Mouse (Mus musculus) Muller cell, postnatal 12 days (primary cell): ENCODE measurements around the gene Zcchc14.
A peak's percentile ranks its signal among the peaks of the same experiment; 100 is the strongest.
"Not testable (repeated sequence)": the region's sequence is repeated elsewhere in the genome, so short reads cannot be mapped to it uniquely, and the experiment has no call there.

Source experiments
- DNase-seq: peaks from one replicate; pipeline ENCODE4 v3.0.0-alpha.2; 2015; ENCODE audit errors: inconsistent ontology term

Zcchc14 gene

GRCm38 (mm10) chr8:121652774-121653323 is at the start of gene Zcchc14:
Gene Zcchc14, minus strand, starts transcription at chr8:121652901.
- peak; percentile 99 for DNase-seq

- DNase-seq = no peak
Measured at GRCm38 (mm10) chr8:121699936-121700335, 47.2 kb upstream of the Zcchc14 start.

- no peak for DNase-seq
Measured at GRCm38 (mm10) chr8:121698615-121699101, 46.0 kb upstream of the Zcchc14 start.

- peak; percentile 7 for DNase-seq
Measured at GRCm38 (mm10) chr8:121697735-121698614, 45.3 kb upstream of the Zcchc14 start.

GRCm38 (mm10) chr8:121695585-121696184 is 43.0 kb upstream of the Zcchc14 start:
- peak; percentile 40 for DNase-seq

GRCm38 (mm10) chr8:121694453-121694852 is 41.8 kb upstream of the Zcchc14 start:
- DNase-seq = no peak

GRCm38 (mm10) chr8:121688496-121688895 is 35.8 kb upstream of the Zcchc14 start:
- no peak for DNase-seq

GRCm38 (mm10) chr8:121687455-121688161 is 34.9 kb upstream of the Zcchc14 start:
- DNase-seq = peak; percentile 49

GRCm38 (mm10) chr8:121685419-121685818 is 32.7 kb upstream of the Zcchc14 start:
- peak; percentile 36 for DNase-seq

GRCm38 (mm10) chr8:121683083-121683832 is 30.6 kb upstream of the Zcchc14 start:
- DNase-seq = peak; percentile 68

GRCm38 (mm10) chr8:121681457-121681856 is 28.8 kb upstream of the Zcchc14 start:
- peak; percentile 19 for DNase-seq

- no peak for DNase-seq
Measured at GRCm38 (mm10) chr8:121680896-121681295, 28.2 kb upstream of the Zcchc14 start.

- DNase-seq = no peak
Measured at GRCm38 (mm10) chr8:121678696-121679095, 26.0 kb upstream of the Zcchc14 start.

GRCm38 (mm10) chr8:121675701-121676100 is 23.0 kb upstream of the Zcchc14 start:
- no peak for DNase-seq

GRCm38 (mm10) chr8:121675161-121675560 is 22.5 kb upstream of the Zcchc14 start:
- DNase-seq = no peak

- DNase-seq = no peak
Measured at GRCm38 (mm10) chr8:121674524-121674923, 21.8 kb upstream of the Zcchc14 start.

GRCm38 (mm10) chr8:121673917-121674316 is 21.2 kb upstream of the Zcchc14 start:
- peak; percentile 15 for DNase-seq

GRCm38 (mm10) chr8:121673153-121673552 is 20.5 kb upstream of the Zcchc14 start:
- no peak for DNase-seq

GRCm38 (mm10) chr8:121669208-121669607 is 16.5 kb upstream of the Zcchc14 start:
- DNase-seq = peak; percentile 95

GRCm38 (mm10) chr8:121668553-121668952 is 15.9 kb upstream of the Zcchc14 start:
- DNase-seq = peak; percentile 44

GRCm38 (mm10) chr8:121667936-121668500 is 15.3 kb upstream of the Zcchc14 start:
- not testable (repeated sequence) for DNase-seq
